Mouse (Mus musculus): ENCODE measurements around the gene Myocd.

Gene Myocd

DNA sequence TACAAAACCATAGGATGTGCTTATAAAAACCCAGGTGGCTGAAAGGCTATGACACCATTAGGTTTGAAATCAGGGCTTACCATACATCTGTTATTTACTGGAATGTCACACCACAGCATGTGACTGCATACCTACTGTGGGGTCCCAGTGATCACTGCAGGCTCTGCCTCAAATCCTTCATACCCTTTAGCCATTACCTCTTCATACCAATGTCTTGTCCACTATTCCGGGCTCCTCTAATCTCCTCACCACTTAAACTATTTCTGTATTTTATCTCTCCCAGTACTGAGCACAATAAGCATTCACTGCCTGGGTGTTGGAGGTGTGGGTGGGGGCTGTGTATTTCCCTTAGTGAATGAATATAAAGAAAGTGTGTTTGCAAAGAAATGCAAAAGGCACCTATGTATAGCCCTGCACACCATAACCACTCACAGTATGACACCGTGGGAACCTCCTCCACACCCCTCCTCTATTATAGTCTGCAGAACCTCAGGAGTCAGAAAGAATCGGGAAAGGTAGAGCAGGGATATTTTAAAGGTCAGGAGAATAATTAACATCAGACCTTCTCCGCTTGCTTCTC lies 126.9 kb downstream of the Myocd start:
- no peak for DNase-seq (ENCODE audit: low spot score in 2 of 2)

DNA sequence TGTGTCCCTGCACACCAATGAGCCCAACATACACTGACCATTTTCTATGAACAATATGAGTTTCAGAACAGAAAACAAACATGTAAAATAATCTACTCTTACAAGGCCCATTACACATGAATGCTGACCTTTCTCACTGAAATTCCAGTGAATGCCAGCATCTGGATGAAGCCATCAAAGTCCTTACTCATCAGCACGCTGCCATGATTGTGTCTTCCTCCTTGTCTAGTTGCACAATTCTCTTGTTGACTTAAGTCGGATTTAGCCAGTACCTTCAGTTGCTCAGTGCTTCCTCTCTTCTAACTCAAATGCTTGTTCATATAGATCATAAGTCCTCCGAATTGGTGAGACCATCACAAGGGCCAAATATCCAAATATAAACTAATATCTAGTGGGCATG lies 130.8 kb downstream of the Myocd start:
- no peak for DNase-seq (ENCODE audit: low spot score in 2 of 2)

DNA sequence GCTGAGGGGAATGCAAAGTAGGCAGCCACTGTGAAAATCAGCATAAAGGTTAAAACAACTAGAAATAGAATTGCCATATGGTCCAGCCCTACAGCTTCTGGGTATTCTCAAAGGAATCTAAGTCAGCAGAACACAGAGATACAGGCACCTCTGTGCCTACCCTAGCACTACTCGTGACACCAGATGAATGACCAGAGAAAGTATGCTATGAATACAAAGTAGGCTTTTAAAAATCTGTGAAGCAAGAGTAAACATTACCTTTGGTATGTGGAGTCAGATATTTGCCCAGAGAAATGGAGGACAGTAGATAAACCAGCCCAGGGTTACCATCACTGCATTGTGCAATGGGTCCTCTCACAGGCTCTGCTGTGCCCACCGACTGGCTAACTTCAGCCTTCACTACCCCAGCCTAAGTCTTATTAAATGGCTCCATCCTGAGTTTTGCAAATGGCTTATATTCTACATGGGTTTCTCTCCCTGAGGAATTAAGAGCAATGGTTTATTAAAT lies 132.6 kb downstream of the Myocd start:
- DNase-seq (ENCODE audit: low spot score in 2 of 2) = no peak

DNA sequence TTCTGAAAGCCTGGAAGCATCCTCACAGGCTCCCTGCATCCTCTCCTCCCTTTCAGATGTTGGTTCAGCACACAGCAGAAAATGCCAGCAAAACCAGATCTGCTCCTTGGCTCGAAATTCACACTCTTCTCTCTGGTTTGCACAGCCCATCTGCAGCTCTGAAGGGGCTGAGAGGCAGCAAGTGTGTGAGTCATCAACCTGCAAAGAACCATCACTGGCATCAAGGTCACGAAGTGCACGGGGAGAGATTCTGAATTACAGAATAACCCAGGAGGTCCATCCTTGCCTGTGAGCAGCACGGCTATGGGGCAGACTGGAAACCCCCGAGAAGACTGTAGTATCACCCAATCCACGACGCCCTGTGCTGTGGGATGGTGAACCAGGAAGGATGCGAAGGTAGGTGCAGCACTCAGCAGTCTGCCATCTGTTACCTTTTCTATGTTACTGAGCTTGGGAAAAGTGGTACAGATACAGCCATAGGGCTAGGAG lies 134.5 kb downstream of the Myocd start:
- DNase-seq (ENCODE audit: low spot score in 2 of 2) = no peak

DNA sequence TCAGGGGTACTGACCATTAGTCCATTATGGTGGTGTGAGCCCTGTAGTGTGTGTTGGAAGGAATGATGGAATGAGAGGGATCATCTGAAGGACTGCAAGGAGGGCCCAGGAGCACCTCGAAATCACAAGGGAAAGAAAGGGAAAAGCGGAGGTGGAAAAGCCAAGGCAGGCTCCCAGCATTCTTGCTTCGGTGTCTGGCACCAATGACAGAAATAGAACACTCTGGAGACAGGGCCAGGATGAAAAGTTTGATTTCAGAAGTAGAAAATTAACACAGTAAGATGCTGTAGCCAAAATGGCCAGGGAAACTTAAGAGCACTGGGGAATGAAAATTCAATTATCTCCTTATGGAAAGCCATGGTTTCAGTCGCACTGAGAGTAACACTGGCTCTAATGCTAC lies 136.1 kb downstream of the Myocd start:
- no peak for DNase-seq (ENCODE audit: low spot score in 2 of 2)

DNA sequence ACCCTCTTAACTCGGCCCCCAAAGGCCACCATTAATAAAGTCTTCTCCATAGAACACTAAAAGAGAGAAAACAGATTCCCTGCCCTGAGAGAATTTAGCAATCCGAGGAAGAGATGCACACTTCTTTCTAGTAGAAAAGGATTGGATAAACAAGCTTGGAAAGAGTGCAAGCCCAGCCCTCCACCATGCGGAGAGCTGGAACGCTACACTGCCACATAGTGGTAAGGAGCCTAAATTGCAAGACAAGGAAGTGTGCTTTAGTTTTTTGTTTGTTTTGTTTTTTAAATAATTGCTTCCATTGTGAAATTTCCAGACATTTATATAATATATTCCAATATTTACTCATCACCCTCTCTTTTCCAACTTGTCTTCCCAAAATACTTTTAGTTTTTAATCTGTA lies 140.7 kb downstream of the Myocd start:
- DNase-seq (ENCODE audit: low spot score in 2 of 2) = no peak

DNA sequence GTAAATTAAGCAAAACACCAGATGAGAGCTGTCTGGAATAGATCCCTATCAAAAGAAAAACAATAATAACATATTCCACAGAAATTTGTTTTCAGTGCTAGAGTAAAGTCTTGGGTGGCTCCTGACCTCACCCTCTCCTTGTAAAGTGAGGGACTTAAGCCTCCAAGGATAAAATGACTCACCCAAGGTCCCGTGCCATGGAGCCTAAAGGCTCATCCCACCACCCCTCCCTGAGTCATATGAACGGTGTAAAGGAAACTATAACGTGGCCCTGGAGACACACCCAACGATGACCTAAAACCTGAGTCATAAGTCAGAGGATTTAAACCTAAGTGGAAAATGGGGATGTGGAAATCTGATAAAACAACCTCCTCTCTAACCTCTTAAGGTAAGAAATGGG lies 141.1 kb downstream of the Myocd start:
- no peak for DNase-seq (ENCODE audit: low spot score in 2 of 2)

DNA sequence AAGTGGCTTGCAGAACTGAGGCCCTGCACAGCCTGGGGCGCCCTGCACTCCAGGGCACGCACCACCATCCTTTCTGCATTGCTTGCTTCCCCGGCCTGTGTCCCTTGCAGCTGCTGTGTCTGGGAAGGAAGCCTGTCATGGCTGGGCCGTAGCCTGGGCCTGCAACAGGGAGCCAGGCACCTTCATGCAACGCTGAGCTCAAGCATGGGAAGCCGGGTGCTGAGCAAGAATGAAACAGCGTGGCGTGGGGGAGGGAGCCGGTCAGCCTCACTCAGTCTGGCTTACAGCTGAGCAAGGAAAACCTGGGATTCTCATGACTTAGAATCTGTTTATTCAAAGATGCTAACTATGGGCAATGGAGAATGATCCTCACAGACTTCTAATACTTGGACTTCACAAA lies 143.2 kb downstream of the Myocd start:
- DNase-seq (ENCODE audit: low spot score in 2 of 2) = no peak

All from natural killer cell, adult 2 months (primary cell).